Mouse (Mus musculus): ENCODE results near the gene Ints3. TPM values are rescaled to one million over a fixed set of nuclear protein-coding genes. Genes with fewer than 3 reads are reported as not detected.
A peak's percentile ranks its signal among the peaks of the same experiment; 100 is the strongest.

Gene Ints3
- polyA plus RNA-seq, 1 experiment = 68.6 TPM

- no peak overlapping the region for H3K4me3 ChIP-seq (ENCODE audit: low read depth, low read length)
- TF ChIP-seq CTCF (IDR thresholded peaks at IDR 0.05; ENCODE audit: low read depth, low read length) (no peak), POLR2A (IDR thresholded peaks at IDR 0.05; ENCODE audit: insufficient read depth, low read length) (no peak), EP300 (IDR thresholded peaks at IDR 0.05; ENCODE audit: insufficient read depth, low read depth, low read length) (no peak)
- H3K9ac ChIP-seq (ENCODE audit: low read depth, poor library complexity, severe bottlenecking) = no peak overlapping the region
- H3K4me1 ChIP-seq (ENCODE audit: control insufficient read depth, insufficient read depth, low read length) = no peaks in the 10 kb centered on the region
- no peaks in the 10 kb centered on the region for H3K27me3 ChIP-seq (ENCODE audit: control insufficient read depth, insufficient read depth, low read length, poor library complexity, severe bottlenecking)
- no peaks in the 10 kb centered on the region for H3K36me3 ChIP-seq (ENCODE audit: control insufficient read depth, insufficient read depth, low read length, poor library complexity, severe bottlenecking)
- no peaks in the 10 kb centered on the region for H3K9me3 ChIP-seq (replicated peaks; ENCODE audit: control insufficient read depth, insufficient read depth, low read length, poor library complexity, severe bottlenecking)
- no peak overlapping the region for H3K27ac ChIP-seq (ENCODE audit: insufficient read depth, low read length)
Measured at GRCm38 (mm10) chr3:90378496-90378895, 54.9 kb downstream of the Ints3 start.

- Histone ChIP-seq H3K27ac (ENCODE audit: insufficient read depth, low read length) (no peak overlapping the region), H3K4me3 (ENCODE audit: low read depth, low read length) (no peak overlapping the region)
Measured at GRCm38 (mm10) chr3:90376247-90376585, 57.2 kb downstream of the Ints3 start.

GRCm38 (mm10) chr3:90375562-90376246 is 57.7 kb downstream of the Ints3 start:
- H3K9ac ChIP-seq (ENCODE audit: low read depth, poor library complexity, severe bottlenecking) = no peak overlapping the region
- H3K4me1 ChIP-seq (ENCODE audit: control insufficient read depth, insufficient read depth, low read length) = no peaks in the 10 kb centered on the region
- H3K9me3 ChIP-seq (replicated peaks; ENCODE audit: control insufficient read depth, insufficient read depth, low read length, poor library complexity, severe bottlenecking) = no peaks in the 10 kb centered on the region
- TF ChIP-seq EP300 (IDR thresholded peaks at IDR 0.05; ENCODE audit: insufficient read depth, low read depth, low read length) = no peak
- no peak for TF ChIP-seq POLR2A (IDR thresholded peaks at IDR 0.05; ENCODE audit: insufficient read depth, low read length)
- TF ChIP-seq CTCF (IDR thresholded peaks at IDR 0.05; ENCODE audit: low read depth, low read length) = no peak
- H3K27ac ChIP-seq (ENCODE audit: insufficient read depth, low read length) = no peak overlapping the region
- no peak overlapping the region for H3K4me3 ChIP-seq (ENCODE audit: low read depth, low read length)
- no peaks in the 10 kb centered on the region for H3K27me3 ChIP-seq (ENCODE audit: control insufficient read depth, insufficient read depth, low read length, poor library complexity, severe bottlenecking)
- no peaks in the 10 kb centered on the region for H3K36me3 ChIP-seq (ENCODE audit: control insufficient read depth, insufficient read depth, low read length, poor library complexity, severe bottlenecking)

More at GRCm38 (mm10) chr3:90376247-90376585, 57.2 kb downstream of the Ints3 start:
- H3K4me1 ChIP-seq (ENCODE audit: control insufficient read depth, insufficient read depth, low read length) = no peaks in the 10 kb centered on the region
- H3K36me3 ChIP-seq (ENCODE audit: control insufficient read depth, insufficient read depth, low read length, poor library complexity, severe bottlenecking) = no peaks in the 10 kb centered on the region
- H3K9ac ChIP-seq (ENCODE audit: low read depth, poor library complexity, severe bottlenecking) = no peak overlapping the region
- no peaks in the 10 kb centered on the region for H3K9me3 ChIP-seq (replicated peaks; ENCODE audit: control insufficient read depth, insufficient read depth, low read length, poor library complexity, severe bottlenecking)
- no peak for TF ChIP-seq EP300 (IDR thresholded peaks at IDR 0.05; ENCODE audit: insufficient read depth, low read depth, low read length)
- TF ChIP-seq POLR2A (IDR thresholded peaks at IDR 0.05; ENCODE audit: insufficient read depth, low read length) = no peak
- no peak for TF ChIP-seq CTCF (IDR thresholded peaks at IDR 0.05; ENCODE audit: low read depth, low read length)
- no peaks in the 10 kb centered on the region for H3K27me3 ChIP-seq (ENCODE audit: control insufficient read depth, insufficient read depth, low read length, poor library complexity, severe bottlenecking)

GRCm38 (mm10) chr3:90374368-90374767 is 59.1 kb downstream of the Ints3 start:
- Histone ChIP-seq H3K36me3 (ENCODE audit: control insufficient read depth, insufficient read depth, low read length, poor library complexity, severe bottlenecking) (no peaks in the 10 kb centered on the region), H3K27me3 (ENCODE audit: control insufficient read depth, insufficient read depth, low read length, poor library complexity, severe bottlenecking) (no peaks in the 10 kb centered on the region), H3K4me1 (ENCODE audit: control insufficient read depth, insufficient read depth, low read length) (no peaks in the 10 kb centered on the region), H3K27ac (ENCODE audit: insufficient read depth, low read length) (no peak overlapping the region), H3K4me3 (ENCODE audit: low read depth, low read length) (no peak overlapping the region), H3K9me3 (replicated peaks; ENCODE audit: control insufficient read depth, insufficient read depth, low read length, poor library complexity, severe bottlenecking) (no peaks in the 10 kb centered on the region), H3K9ac (ENCODE audit: low read depth, poor library complexity, severe bottlenecking) (no peak overlapping the region)
- TF ChIP-seq CTCF (IDR thresholded peaks at IDR 0.05; ENCODE audit: low read depth, low read length) (no peak), POLR2A (IDR thresholded peaks at IDR 0.05; ENCODE audit: insufficient read depth, low read length) (no peak)

GRCm38 (mm10) chr3:90373432-90374028 is 59.9 kb downstream of the Ints3 start:
- TF ChIP-seq CTCF (IDR thresholded peaks at IDR 0.05; ENCODE audit: low read depth, low read length) = peak; percentile 46
- no peak for TF ChIP-seq POLR2A (IDR thresholded peaks at IDR 0.05; ENCODE audit: insufficient read depth, low read length)
- no peak for TF ChIP-seq EP300 (IDR thresholded peaks at IDR 0.05; ENCODE audit: insufficient read depth, low read depth, low read length)
- no peaks in the 10 kb centered on the region for H3K36me3 ChIP-seq (ENCODE audit: control insufficient read depth, insufficient read depth, low read length, poor library complexity, severe bottlenecking)
- H3K4me3 ChIP-seq (ENCODE audit: low read depth, low read length) = no peak overlapping the region

GRCm38 (mm10) chr3:90372817-90373216 is 60.6 kb downstream of the Ints3 start:
- TF ChIP-seq EP300 (IDR thresholded peaks at IDR 0.05; ENCODE audit: insufficient read depth, low read depth, low read length) = no peak
- no peak for TF ChIP-seq CTCF (IDR thresholded peaks at IDR 0.05; ENCODE audit: low read depth, low read length)
- no peak for TF ChIP-seq POLR2A (IDR thresholded peaks at IDR 0.05; ENCODE audit: insufficient read depth, low read length)
- Histone ChIP-seq H3K36me3 (ENCODE audit: control insufficient read depth, insufficient read depth, low read length, poor library complexity, severe bottlenecking) (no peaks in the 10 kb centered on the region), H3K9me3 (replicated peaks; ENCODE audit: control insufficient read depth, insufficient read depth, low read length, poor library complexity, severe bottlenecking) (no peaks in the 10 kb centered on the region), H3K4me1 (ENCODE audit: control insufficient read depth, insufficient read depth, low read length) (no peaks in the 10 kb centered on the region), H3K9ac (ENCODE audit: low read depth, poor library complexity, severe bottlenecking) (no peak overlapping the region), H3K27ac (ENCODE audit: insufficient read depth, low read length) (no peak overlapping the region), H3K4me3 (ENCODE audit: low read depth, low read length) (no peak overlapping the region), H3K27me3 (ENCODE audit: control insufficient read depth, insufficient read depth, low read length, poor library complexity, severe bottlenecking) (no peaks in the 10 kb centered on the region)

More at GRCm38 (mm10) chr3:90373432-90374028, 59.9 kb downstream of the Ints3 start:
- H3K9me3 ChIP-seq (replicated peaks; ENCODE audit: control insufficient read depth, insufficient read depth, low read length, poor library complexity, severe bottlenecking) = no peaks in the 10 kb centered on the region
- no peak overlapping the region for H3K27ac ChIP-seq (ENCODE audit: insufficient read depth, low read length)
- H3K4me1 ChIP-seq (ENCODE audit: control insufficient read depth, insufficient read depth, low read length) = no peaks in the 10 kb centered on the region
- H3K9ac ChIP-seq (ENCODE audit: low read depth, poor library complexity, severe bottlenecking) = no peak overlapping the region
- H3K27me3 ChIP-seq (ENCODE audit: control insufficient read depth, insufficient read depth, low read length, poor library complexity, severe bottlenecking) = no peaks in the 10 kb centered on the region

All from ES-Bruce4 (cell line).